Mouse (Mus musculus): Measurements from ENCODE around the gene Eml4. TPM values are rescaled to one million over a fixed set of nuclear protein-coding genes. Genes with fewer than 3 reads are reported as not detected.

The Eml4 gene
- polyA plus RNA-seq, 1 experiment from 2014 or later: 13.5 TPM

DNA sequence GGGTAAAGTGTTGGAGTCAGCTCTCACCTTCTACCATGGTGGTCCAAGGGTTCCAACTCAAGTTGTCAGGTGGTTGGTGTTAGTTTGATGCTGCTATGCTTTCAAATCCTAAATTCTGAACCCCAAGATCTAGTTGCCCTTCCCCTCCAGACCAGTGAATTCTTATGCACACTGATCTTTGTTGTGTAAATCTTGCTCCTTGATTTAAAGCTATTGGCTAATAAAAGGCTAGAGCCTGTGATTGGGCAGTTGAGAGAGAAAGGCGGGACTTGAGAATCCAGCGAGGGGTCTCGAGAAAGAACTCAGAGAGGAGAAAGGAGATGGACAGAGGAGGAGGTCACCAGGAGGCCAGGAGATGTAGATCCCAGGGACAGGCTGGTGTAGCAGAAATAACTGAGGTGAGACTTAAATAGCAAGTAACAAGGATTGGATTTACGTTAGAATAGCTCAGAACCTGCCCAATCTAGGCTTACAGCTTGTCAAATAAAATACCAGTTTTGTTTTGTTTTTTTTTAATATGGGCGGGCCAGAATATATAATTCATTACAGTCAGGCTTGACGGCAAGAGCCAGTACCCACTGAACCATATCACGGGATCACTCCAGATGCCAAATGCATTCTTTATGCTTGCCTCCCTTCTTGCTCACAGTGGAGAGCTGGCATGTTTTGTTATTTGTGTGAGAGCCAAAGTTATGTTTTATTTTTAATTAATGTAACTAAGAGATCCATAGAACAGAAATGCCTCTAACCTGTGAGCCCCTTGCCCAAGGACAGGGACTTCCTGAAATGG, 172.1 kb downstream of the Eml4 start:
- no peak overlapping the region for H3K4me3 ChIP-seq
- H3K27me3 ChIP-seq (replicated peaks): no peaks in the 10 kb centered on the region
- no peak for ATAC-seq
- no peak overlapping the region for H3K27ac ChIP-seq
- peaks cover 33% of the 10 kb centered on the region for H3K4me1 ChIP-seq
- no peaks in the 10 kb centered on the region for H3K36me3 ChIP-seq
- 60% methylated on average over 7 of the region's 7 CpGs for WGBS (ENCODE audit: insufficient replicate concordance)
- H3K9me3 ChIP-seq (replicated peaks): no peaks in the 10 kb centered on the region
- no peak overlapping the region for H3K4me2 ChIP-seq
- H3K9ac ChIP-seq: no peak overlapping the region

DNA sequence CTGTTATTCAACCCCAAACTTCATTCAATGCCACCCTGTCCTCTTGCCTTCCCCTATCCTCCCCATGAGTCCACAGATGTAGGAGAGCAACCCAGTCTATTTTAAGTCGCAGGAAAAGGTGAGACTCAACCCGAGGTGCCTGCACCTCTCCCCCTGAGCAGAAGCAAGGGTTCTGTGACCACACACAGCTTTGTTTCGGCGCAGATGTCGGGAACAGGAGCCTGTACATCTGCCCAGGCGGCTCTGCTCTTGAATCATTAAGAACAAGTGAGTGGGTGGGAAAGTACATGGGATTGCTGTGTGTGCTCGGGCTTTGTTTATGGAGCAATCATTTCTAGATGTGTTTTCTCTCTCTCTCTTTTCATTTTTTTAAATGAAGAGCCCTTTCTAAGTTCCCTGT, 174.0 kb downstream of the Eml4 start:
- Histone ChIP-seq H3K27me3 (replicated peaks) (no peaks in the 10 kb centered on the region), H3K4me1 (peaks cover 44% of the 10 kb centered on the region), H3K9ac (no peak overlapping the region), H3K4me3 (no peak overlapping the region), H3K9me3 (replicated peaks) (no peaks in the 10 kb centered on the region), H3K27ac (no peak overlapping the region), H3K36me3 (no peaks in the 10 kb centered on the region), H3K4me2 (no peak overlapping the region)
- WGBS (ENCODE audit: insufficient replicate concordance): 68% methylated on average over 7 of the region's 7 CpGs
- ATAC-seq: no peak

DNA sequence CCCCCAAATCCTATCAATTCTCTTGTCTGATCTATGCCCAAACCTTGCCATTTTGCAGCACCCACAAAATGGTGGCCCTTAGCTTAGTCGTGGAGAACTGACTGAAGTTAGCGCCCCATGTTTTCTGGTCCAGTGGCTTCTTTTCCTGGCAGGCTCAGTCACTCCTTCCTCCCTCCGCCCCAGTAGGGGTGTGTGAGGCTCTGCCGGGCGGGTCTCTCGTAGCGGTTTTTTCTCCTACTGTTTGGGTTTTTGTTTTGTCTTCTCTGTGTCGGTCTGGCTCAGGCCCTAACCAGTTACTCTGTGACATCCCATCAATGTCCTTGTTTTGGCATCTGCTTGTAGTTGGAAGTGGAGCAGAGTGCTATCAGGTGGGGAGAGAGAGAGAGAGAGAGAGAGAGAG, 174.9 kb downstream of the Eml4 start:
- H3K27ac ChIP-seq: peak overlapping the region; percentile 76; the same call in 1 of the 2 replicates
- ATAC-seq: peak; percentile 25; the same call in 1 of the 2 replicates

DNA sequence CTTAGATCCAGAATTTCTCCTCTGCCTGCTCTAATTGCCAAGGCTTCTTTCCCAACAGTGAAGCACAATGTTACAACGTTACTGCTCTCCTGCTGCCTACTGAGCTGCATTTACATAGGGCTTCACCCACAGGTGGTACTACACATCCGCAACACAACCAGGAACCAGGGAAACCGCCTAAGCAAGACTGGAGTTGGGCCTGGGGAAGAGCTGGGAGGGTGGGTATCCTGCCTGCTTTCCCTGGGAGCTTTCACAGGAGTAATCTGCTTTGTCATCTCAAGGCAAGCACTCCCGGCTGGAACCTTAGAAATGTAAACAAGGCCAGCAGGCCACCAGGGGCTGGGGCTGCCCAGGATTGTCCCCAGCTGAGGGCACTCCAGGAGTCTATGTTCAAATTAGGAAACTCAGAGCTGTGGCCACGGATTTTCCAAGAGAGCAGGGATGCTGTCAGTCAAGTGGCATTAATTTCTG, 175.4 kb downstream of the Eml4 start:
- Histone ChIP-seq H3K4me1 (peaks cover 44% of the 10 kb centered on the region), H3K4me2 (peak overlapping the region; percentile 53), H3K36me3 (no peaks in the 10 kb centered on the region), H3K9me3 (replicated peaks) (no peaks in the 10 kb centered on the region), H3K4me3 (no peak overlapping the region), H3K27ac (peak overlapping the region; percentile 76), H3K9ac (peak overlapping the region; percentile 47; the same call in 1 of the 2 replicates), H3K27me3 (replicated peaks) (no peaks in the 10 kb centered on the region)
- WGBS (ENCODE audit: insufficient replicate concordance): 27% methylated on average over 5 of the region's 5 CpGs
- ATAC-seq: peak; percentile 32; the same call in 1 of the 2 replicates

More for the DNA sequence above, 174.9 kb downstream of the Eml4 start:
- Histone ChIP-seq H3K36me3 (no peaks in the 10 kb centered on the region), H3K27me3 (replicated peaks) (no peaks in the 10 kb centered on the region), H3K4me2 (peak overlapping the region; percentile 53), H3K9me3 (replicated peaks) (no peaks in the 10 kb centered on the region), H3K4me3 (no peak overlapping the region), H3K9ac (peak overlapping the region; percentile 47), H3K4me1 (peaks cover 44% of the 10 kb centered on the region)
- WGBS (ENCODE audit: insufficient replicate concordance): 9% methylated on average over 8 of the region's 8 CpGs

DNA sequence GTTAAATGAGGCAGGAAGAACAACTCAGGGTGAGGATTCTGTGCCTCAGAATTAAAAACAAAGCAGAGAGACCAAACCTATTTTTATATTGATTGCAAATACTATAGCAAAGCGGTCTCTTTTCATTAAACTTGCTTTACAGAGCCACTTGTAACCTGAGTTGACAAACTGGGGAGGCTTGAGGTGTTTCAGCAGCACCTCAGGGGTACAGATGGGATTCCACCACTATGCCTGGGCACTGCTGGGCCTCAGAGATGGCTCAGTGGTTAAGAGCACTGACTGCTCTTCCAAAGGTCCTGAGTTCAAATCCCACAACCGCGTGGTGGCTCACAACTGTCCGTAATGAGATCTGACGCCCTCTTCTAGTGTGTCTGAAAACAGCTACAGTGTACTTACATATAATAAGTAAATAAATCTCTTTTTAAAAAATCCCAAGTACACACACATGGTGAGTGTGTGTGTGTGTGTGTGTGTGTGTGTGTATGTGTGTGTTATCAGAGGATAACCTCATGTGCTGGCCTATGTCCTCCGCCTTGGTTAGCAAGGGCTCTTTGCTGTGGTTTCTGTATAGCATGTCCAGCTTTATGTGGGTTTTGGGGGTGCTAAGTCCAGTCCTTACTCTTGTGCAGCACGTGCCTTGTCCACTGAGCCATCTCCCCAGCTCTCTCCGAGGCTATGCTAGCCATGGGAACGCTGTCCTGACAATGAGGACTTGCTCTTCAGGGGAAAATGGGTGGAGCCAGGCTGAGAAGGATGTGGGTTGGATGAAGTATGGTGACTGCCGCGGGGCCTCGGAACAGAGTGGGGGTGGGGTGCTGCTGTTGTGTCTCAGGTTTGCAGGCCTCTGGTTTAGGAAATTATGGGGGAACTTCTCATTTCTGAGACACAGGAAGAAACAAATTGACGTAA, 176.1 kb downstream of the Eml4 start:
- WGBS (ENCODE audit: insufficient replicate concordance): 28% methylated on average over 13 of the region's 13 CpGs
- Histone ChIP-seq H3K4me3 (peak overlapping the region; percentile 45), H3K9ac (peak overlapping the region; percentile 65), H3K4me2 (peak overlapping the region; percentile 78), H3K9me3 (replicated peaks) (no peaks in the 10 kb centered on the region), H3K4me1 (peaks cover 44% of the 10 kb centered on the region), H3K36me3 (no peaks in the 10 kb centered on the region), H3K27ac (peak overlapping the region; percentile 76), H3K27me3 (replicated peaks) (no peaks in the 10 kb centered on the region)
- ATAC-seq: peak; percentile 83

DNA sequence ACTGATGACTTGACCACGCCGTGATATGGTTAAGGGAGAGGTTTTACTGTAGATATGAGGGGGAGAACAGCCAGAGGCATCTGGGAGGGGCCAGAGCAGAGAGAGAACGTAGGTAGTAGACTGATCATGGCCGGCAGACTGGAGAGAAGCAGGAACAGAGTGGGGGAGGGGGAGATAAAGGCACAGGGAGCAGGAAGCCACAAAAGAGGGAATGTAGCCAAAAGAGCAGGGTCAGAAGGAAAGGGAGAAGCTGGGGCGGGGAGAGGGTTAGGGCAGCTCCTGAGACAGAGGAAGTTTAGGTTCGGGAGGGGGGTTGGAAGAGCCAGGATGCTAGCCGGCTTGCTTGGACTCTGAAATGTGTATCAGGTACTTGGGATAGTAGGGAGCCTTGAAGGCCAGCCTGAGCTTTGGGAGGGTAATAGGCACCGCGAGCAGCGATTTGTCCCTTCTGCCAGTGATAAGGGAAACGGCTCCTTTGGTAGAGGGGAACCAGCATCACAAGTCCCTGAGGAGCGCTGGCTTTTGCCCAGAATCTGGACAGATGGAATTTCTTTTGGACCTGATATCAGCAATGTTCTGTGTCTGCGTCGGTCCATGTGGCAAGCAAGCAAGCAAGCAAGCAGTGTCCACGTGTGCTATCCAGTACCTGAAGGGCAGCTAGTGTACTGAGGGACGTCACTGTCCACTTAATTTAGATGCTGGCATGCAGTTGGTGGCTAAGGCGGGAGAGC, 177.1 kb downstream of the Eml4 start:
- peak overlapping the region; percentile 65 for H3K9ac ChIP-seq
- H3K36me3 ChIP-seq: no peaks in the 10 kb centered on the region
- H3K27me3 ChIP-seq (replicated peaks): no peaks in the 10 kb centered on the region; the same call in 1 of the 2 replicates
- peak overlapping the region; percentile 76 for H3K27ac ChIP-seq
- WGBS (ENCODE audit: insufficient replicate concordance): 17% methylated on average over 17 of the region's 17 CpGs
- peaks cover 44% of the 10 kb centered on the region for H3K4me1 ChIP-seq
- peak overlapping the region; percentile 78 for H3K4me2 ChIP-seq
- no peaks in the 10 kb centered on the region for H3K9me3 ChIP-seq (replicated peaks)
- ATAC-seq: peak; percentile 66
- H3K4me3 ChIP-seq: peak overlapping the region; percentile 45

Other genes with a start within 250 kb of the Eml4 start
- 7.5 and 7.7 TPM in 2 replicates for gene Pkdcc, start 135.6 kb upstream of the Eml4 start, polyA plus RNA-seq (2016; fragmentation: Nextera tagmentation; extraction: Ambion mirVana)
- gene Cox7a2l, start 166.4 kb downstream of the Eml4 start, polyA plus RNA-seq (2016; fragmentation: Nextera tagmentation; extraction: Ambion mirVana): 87.2 and 90.9 TPM in 2 replicates